Mouse (Mus musculus) lung, postnatal 36 days (tissue): Measurements from ENCODE around the gene Ubtf.

Experiments used
- DNase-seq: peaks from one replicate; pipeline ENCODE4 v3.0.0; 2022; ENCODE audit warnings: mixed read lengths

The Ubtf gene

DNA sequence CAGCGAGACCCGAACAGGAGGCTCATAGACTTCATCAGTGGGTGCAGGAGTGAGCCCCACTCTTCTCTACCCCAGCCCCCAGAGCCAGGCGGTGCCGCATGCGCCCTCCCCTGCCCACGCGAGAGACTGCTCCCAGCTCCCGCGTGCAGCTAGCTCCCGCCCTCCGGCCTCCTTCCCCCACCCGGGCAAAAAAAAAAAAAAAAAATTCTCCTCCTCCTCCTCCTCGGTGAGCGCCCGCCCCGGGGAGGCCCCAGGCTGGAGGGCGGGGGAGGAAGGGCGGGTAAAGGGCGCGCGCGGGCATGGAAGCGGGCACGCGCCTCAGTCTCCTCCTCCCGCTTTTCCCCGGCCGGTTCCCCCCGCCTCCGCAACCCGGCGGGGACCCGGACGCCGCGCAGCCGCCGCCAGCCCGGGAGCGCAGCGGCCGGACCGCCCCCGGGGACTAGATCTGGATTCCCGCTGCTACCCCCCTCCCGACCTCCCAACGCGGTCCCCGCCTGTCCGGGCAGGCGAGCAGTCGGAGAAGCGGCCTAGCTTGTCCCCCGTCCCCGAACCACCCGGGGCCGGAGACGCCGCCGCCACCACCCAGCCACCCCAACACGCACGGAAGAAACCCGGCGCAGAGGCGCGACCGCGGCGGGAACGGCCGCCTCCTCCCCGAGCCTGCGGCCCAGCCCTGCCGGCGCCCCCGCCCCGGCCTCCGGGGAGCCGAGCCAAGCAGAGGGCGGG, 2.8 kb downstream of the Ubtf start:
- DNase-seq: peak; percentile 92

DNA sequence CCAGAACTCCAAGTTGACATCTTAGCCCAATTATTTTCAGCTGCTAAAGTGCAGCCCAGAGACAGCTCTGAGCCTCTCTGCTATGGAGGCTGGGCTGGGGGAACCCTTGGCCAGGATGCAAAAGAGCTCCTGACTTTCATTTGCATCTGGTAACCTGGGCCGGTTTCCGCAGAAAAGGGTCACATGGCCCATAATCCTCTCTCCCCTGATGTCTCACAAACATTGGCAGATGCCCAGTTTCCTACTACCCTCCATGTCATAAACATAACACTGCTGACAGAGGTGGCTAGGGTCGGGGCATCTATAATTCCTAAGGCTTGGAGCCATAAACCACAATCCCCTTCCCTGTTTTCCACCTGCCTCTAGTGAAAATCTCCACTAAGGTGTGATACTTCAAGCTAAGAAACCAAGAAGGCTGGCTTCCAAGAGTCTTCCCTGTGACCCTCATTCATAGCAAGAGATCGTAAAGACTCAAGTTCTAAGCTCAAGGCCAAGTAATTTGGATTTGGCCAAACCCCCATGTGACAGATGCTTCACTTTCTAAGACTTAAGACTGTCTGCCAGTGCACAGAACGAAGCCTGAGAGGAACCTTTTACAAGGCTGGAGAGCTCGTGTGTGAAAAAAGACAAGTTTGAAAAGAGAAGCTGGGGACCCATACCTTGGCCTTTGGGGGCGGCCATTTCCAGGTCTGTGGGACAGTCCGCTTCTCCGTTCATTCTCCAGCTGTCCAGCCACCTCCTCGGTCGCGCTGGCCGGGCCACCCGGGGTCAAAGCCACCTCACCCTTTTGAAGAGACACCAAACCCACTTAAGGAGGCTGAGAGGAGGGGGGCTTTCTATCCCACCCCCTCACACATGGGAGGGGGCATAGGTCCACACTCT, 3.6 kb downstream of the Ubtf start:
- no peak for DNase-seq

DNA sequence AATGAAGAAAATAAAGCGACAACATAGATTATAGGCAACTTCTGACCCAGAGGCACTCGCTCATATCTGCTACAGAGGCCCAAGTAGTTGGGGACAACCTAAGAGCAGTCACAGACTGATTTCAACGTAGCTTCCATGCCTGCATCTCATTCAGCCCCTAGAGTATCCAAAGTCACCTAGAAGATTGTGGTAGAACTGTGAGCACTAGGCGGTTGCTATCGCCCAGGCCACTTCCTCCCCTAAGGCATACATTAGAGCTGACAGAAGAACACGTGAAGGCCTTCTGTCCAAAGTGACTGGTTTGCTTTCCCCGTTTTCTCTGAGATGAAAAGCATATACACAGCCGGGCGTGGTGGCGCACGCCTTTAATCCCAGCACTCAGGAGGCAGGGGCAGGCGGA, 5.2 kb downstream of the Ubtf start:
- DNase-seq: no peak

DNA sequence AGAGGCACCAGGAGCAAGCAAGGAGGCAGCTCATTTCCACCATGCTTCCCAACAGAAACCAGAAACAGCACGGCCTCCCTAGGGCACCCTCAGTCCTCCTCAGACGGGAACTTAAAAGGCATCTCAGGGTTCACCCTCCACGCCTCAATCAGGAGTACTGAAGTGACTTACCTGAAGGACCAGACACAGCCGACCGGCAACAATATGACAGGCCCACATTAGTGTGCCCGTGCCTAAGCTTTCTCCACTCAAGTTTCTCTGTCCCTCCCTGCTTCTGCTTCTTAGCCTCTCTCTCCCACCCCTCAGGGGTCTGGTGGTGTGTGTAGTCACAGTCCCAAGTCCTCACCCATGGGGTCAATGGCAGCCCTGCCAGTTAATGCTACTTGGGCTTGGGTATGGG, 7.0 kb downstream of the Ubtf start:
- DNase-seq: no peak

DNA sequence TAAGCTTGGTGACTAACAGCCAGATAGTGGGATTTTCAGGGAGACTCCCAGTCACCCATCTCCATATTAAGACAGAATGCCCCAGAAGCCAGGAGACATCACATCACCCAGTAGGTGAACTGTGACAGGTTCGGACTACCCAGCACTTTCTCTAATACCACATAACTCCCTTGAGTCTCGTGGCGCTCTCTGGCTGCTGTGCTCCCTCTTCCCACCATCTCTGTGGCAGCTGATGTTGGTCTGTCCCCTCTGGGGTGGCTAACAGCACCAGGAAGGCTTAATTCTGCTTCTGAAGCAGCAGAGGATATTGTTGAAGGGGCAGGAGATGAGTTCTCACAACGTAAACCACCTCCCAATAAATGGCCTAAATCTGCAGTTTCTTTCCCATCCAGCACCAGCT, 7.6 kb downstream of the Ubtf start:
- no peak for DNase-seq

DNA sequence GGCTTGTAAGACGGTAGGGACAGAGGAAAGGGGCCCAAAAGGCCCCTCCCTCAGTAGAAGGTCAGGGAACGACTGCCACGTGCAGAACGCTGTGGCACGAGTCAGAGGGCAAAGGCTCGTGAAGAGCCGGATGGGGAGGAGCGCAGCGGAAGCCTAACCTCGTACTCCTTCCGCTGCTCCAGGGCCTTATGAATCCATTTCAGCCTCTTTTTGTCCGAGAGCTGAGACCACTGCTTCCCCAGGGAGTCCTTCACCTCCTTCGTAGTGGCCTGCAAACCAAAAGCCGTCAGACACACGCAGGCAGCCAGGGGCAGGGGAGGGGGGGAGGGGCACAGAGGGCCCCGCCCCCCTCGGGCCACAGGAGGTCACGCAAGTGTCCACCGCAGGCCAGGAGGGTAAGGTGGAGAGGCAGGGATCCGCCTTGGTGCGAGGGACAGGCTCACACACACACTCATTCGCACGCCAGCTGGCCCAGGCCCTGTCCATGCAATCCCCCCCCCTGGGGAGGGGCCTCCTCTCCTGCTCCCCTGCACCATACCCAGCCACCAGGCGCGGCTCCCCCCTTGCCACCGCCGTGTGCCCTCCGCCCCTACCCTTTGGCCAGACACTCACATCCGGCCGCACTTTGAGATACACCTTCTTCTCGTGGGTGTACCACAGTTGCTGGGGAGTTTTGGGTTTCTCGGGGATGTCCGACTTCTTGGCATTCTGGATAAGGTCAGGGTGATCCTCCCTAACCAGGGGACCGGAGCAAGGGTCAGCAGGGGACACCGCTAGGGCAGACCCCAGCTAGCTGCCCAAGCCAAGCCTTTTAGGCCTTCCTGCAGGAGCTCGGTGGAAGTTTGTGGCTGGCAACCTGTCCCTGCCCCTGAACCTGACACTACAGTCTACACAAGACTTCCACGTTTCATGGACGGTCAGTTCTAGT, 8.5 kb downstream of the Ubtf start:
- DNase-seq: no peak

DNA sequence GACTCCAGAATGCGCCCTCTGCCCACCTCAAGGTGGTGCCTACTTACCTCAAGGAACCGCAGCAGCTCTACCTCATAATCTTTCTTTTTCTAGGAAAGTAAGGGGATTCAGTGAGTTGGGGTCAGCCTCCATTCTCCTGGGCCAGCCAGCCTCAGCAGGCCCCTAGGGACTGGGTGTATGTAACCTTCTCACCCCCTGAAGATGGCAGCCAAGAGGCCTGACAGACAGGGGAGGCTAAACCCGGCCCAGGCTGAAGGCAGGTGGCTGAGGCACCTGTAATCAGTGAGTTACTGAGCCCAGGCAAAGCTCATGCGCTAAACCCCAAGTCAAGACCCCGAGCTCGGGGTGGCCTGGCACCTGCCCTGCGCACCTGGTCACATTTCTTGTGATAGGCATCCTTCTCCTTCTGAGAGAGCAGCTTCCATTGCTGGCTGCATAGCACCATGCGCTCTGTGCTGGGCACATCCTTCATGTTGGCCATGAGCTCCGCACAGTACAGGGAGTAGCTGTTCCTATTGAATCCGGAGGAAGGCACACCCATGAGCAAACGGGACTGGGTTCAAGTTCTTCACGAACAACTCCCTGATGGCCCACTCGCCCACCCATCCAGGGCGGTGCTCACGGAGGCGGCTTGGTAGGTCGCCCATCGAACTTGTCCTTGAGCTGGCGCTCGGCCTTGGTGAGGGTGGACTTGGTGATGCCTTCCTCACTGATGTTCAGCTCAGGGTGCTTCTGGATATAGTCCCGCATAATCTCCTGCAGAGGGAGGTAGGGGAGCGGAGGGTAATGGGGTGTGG, 9.5 kb downstream of the Ubtf start:
- no peak for DNase-seq

DNA sequence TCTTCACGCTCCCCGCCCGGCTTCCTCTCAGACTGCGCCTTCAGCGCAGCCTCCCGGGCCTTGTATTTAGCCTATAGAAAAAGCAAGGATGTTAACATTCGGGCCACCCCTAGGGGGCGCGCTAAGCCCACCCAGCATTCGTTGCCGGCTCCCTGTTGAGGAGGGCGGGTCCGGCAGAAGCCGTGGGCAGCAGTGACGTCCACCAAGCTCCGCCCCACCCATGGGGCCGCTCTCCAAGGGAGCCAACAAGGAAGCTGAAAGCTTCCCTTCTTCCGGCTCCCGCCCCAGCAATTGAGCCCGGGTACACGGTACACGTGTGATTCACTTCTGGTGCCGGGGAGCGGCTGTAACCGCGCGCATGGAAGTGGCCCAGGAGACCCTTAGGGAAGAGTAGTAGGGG, 10.6 kb downstream of the Ubtf start:
- peak; percentile 99 for DNase-seq

DNA sequence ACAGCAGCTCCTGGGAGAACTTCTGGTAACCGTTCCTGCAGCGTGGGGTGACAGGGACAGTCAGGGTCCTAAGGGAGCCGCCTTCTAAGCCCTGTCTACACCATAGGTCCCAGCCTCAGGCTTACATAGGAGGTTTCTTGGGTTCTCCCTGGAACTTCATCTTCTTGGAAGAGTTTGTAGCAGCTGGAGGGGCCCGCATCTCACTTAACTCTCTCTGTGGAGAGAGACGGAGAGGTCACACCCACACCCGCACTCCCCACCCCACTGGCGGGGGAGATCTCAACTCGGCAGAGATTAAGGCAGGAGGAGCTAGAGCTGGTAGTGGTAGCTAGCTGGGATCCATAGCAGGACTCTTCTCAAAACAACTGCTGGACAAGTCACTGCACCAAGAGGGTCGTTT, 11.4 kb downstream of the Ubtf start:
- no peak for DNase-seq

DNA sequence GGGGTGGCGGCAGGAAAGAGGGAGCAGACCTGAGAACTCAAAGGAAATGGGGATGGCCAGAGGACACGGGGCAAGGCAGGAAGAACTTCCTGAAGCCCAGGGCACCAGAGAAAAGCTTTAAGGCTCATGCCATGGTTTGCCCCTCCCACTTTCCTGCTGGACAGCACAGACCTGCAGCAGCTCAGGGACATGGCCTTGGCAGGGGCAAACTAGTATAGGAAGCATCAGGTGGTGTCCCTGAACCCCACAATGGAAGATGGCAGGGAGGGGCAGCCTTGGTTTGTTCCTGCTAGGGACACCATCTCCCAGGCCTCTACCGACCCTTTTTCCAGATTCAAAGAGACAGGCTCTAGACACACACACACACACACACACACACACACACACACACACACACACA, 14.2 kb downstream of the Ubtf start:
- no peak for DNase-seq

DNA sequence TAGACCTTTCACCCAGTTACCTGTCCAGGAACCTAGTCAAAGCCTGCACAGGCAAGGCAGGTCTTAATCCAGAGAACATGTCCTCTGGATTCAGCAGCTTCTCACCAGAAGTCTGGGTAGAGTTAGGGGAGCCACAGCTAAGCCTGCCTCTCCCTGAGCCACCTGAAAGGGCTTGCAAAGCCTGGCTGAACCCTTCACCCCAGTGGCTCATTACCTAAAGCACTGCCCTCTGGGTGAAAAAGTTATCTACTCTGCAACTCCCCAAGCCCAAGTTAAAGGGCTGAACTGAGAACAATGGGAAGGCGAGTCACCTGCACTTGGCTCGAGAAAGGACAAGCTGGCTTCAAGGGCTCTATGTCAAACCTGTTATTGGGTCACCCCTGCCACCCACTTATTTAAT, 15.4 kb downstream of the Ubtf start:
- no peak for DNase-seq

DNA sequence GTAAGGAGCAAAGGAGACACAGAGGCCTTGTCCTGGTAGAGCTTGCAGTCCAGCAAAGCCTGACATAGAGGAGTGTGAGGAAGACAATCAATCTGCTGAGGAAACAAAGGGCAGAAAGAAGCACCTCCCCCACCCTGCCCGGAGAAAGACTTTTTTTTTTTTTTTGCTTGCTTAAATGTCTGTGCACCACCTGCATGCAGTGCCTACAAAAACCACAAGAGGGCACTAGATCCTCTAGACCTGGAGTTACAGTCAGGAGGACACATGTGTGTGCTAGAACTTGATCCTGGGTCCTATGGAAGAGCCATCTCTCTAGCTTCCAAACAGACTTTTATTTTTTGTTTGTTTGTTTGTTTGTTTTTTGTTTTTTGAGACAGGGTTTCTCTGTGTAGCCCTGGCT, 19.7 kb downstream of the Ubtf start:
- DNase-seq: peak; percentile 85

DNA sequence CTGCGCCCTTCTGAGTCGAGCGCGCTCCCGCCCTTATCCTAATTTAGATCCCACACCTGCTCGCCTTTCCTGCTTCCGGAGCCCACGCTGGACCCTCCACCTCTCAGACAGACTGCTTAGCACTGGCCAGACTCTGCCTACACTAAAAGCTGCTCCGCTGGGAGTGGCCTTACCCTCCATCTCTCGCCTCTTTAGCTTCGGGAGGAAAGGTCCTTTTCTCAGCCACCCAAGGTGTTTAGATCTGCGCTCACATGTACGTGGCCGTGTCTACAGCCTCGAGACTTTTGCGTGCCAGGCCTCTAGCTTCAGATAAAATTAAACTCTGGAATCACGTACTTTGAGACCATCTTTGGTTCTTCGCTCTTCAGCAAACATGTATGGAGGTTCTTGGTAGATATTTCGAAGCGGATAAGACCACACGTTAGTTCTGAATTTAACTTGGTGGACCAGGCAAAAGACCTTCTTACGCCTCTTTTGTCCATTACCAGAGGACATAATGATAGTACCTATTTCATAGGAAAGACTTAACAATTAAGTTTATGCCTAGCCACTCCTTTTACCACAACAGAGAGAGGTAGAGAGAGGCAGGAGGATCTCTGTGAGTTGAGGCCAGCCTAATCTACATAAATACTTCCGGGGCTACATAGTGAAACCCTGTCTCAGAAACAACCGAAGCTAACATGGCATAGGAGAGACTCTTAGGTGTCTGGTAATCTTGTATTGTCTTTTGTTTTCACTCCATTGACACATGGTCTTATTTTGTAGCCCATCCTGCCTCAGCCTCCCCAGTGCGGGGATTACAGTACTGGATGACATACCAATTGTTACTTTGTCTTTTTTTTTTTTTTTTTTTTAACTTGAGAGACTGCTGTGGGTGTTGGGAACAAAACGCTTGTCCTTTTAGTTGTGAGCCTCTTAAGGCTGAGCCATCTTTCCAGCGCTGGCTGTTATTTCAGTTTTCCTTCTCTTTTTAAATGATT, 21.7 kb downstream of the Ubtf start:
- peak; percentile 20 for DNase-seq

DNA sequence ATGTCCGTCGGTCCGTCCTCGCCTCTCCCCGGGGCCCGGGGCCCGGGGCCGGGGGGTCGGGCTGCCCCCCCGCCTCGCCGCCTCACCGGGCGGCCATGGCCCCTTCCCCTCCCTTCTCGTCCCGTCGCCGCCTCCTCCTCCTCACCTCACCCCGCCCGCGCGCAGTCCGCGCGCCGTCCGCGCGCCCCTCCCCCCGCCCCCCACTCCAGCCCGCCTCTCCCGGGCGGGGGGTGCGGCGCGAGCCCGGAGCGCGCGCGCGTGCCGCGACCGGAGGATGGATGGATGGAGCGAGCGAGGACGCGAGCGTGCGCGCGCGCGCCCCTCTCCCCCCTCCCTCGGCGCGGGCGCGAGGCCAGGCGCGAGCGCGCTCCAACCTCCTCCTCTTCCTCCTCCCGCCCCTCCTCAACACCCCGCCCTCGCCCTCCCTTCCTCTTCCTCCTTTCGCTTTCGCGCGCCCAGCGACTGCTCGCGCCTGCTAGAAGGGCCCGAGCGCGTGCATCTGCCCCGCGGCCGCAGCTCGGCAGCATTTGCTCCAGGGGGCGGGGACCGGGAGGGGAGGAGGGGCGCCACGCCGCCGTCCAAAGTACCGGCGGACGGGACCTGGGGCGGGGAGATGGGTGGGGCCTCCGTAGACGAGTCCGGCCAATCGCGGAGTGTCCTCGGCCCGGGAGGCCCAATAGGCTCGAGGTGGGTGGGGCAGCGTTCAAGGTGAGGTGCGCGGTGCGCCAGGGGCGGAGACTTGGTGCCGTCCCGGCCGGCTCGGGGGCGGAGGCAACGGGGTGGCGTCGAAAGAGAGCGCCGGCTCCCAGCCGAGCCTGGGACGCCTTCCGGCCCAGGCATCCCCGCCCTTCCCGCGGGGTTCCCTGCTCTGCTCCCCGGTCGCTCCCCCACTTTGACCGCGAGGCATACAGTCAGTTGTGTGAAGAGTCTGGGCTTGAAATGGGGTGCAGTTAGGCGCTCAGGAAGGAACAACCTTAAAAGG, 22.8 kb downstream of the Ubtf start, which contains the start of gene Atxn7l3:
TSS of gene Atxn7l3 (minus strand) at position 141 of the 982 bp plus-strand sequence.
- DNase-seq: peak; percentile 99

DNA sequence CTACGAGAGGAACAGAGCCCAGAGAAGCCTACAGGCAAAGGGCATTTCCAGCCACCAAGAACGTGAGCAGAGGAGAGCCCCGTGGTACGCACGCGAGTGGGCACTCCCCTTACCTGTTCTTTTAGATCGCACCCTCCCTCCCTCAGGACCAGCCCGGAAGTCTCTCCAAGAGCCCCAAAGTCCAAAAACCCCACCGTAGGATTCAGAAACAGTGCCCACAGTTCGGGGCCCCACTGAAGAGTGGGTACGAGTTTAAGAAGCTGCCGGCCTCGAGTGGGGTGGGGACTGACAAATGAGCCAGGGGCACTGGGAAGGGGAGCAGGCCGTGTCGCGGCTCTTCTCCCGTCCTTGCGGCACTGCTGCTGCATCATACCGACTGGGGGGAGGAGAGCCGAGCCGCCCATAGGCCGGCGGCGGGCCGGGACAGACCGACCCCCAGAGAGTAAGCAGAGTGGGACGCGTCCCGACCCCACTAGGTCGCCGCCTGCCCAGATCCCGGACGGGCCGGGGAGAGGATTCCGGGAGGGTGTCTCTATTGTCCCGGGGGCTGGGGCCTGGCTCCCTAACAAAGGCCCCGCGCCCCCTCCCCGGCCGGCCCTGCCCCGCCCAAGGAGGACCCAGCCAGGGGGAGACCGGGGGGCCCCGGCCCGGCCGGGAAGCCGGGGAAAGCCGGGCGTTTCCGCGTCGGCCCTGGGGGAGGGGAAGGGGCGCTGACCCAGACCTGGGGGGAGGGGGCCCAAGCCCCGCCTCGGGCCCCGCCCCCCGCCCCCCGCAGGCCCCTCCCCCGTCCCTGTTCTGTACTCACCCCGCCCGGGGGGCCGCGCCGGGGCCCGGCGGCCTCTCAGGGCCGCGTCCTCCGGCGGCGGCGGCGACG, 23.7 kb downstream of the Ubtf start:
- DNase-seq: peak; percentile 34

DNA sequence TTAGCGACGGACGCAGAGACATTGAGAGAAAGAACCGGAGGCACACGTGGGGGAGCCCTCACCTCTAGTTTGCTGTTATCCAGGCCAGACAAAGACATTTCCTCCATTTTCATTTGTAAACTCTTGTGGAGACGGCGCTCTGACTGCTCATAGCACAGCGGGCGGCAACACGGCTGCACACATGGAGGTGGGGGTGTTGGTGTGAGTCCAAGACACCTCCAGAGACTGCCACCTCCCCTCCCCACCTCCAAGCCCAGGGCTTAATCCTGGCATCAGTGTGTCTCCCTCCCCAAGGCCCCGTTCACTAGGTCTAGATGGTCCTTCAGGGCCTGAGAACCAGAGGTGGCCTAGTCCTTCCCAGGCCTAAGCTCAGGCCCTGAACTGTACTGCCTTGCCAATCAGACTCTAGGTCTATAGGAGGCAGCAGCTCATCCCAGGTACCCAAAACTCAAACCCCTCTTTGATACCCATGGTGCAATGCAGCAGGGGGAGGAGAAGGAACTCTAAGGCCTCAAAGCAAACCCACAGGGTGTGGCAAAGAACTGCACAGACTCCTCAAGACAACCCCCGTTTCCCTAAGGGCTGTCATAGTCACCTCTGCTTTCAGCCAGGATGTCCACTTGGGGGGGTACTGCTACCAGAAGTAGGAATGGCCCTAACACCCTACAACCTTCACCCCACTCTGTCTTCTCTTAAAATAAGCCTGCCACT, 24.5 kb downstream of the Ubtf start:
- DNase-seq: peak; percentile 63

DNA sequence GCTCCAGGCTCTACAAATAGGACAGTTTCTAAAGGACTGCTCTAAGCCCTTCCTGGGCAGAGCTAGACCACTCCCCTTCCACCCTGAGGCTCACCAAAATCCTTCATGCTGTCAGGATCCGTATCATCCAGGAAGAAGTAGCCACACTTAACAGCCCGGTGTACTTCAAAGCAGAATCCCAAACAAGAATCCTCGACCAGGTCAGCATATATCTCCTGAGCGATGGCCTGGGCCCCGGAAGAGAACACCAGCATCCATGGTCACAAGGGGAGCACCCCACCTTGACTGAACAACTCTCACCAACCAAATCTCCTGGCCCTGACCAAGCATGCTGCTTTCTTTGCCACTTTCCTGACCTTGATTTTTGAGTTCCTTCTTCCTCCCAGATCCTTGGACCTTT, 25.1 kb downstream of the Ubtf start:
- DNase-seq: no peak

DNA sequence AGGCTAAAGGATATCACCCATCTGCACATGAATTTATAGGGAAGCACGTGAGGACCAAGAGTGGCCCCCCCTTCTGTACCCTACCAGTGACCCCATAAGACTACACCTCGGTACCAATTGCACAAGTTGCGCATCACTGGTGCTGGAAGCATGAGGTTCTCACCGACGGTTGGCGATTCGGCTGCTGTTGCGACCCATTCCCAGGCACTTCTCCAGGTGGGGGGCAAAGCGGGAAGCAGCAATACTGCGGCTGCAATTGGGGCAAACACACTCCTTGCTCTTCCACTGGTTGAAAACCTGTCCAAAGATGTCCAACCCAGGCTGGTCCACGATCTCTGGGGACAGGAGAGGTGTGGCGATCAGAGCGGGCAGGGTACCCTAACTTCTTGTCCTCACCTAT, 25.6 kb downstream of the Ubtf start:
- no peak for DNase-seq
